Mouse (Mus musculus) stomach, postnatal 0 days (tissue): ENCODE measurements at regions not wholly inside any gene's neighbourhood (a gene's known extent, or its start where the extent isn't known, plus 50 kb on each side); places are given as distances from the start of the nearest gene placed in this dataset.

Experiments
- ATAC-seq: fragments of 200-750 bp; cut with Nextera tagmentation; 2 replicates; pipeline ENCODE4 v1.8.0; 2017; ENCODE audit not compliant: low FRiP score, low TSS enrichment
- DNase-seq: peaks from one replicate; pipeline ENCODE4 v3.0.0-alpha.2; 2016; ENCODE audit warnings: low spot score
- H3K27ac ChIP-seq: fragments of 300-500 bp; sonication (generic); replicated peaks from 2 replicates; pipeline ENCODE4 v1.5.1; 2014; ENCODE audit warnings: mild to moderate bottlenecking, control low read depth
- H3K27me3 ChIP-seq: fragments of 300-500 bp; sonication (generic); 2 replicates; pipeline ENCODE4 v1.6.1; 2014; ENCODE audit warnings: low read length; ENCODE audit not compliant: control insufficient read depth, insufficient read depth
- H3K36me3 ChIP-seq: fragments of 300-500 bp; sonication (generic); 2 replicates; pipeline ENCODE4 v1.6.1; 2014; ENCODE audit warnings: low read length, mixed read lengths; ENCODE audit not compliant: control insufficient read depth, insufficient read depth
- H3K4me1 ChIP-seq: fragments of 300-500 bp; sonication (generic); replicated peaks from 2 replicates; pipeline ENCODE4 v1.6.1; 2014; ENCODE audit warnings: antibody characterized with exemption; ENCODE audit not compliant: control insufficient read depth, insufficient read depth
- H3K4me2 ChIP-seq: fragments of 300-500 bp; sonication (generic); replicated peaks from 2 replicates; pipeline ENCODE4 v1.6.1; 2014; ENCODE audit warnings: low read depth, mild to moderate bottlenecking, control low read depth, moderate library complexity
- H3K4me3 ChIP-seq: fragments of 300-500 bp; sonication (generic); 2 replicates; pipeline ENCODE4 v1.5.1; 2014; ENCODE audit warnings: low read depth, low read length, control low read depth
- H3K9ac ChIP-seq: fragments of 300-500 bp; sonication (generic); 2 replicates; pipeline ENCODE4 v1.6.1; 2014; ENCODE audit warnings: mild to moderate bottlenecking, low read length, control low read depth, mixed read lengths
- H3K9me3 ChIP-seq: fragments of 300-500 bp; sonication (generic); 2 replicates; pipeline ENCODE4 v1.6.1; 2016; ENCODE audit warnings: low read length; ENCODE audit not compliant: control insufficient read depth
- CTCF ChIP-seq: IDR thresholded peaks from 2 replicates; pipeline ENCODE4 v1.5.1; 2016; ENCODE audit warnings: antibody characterized with exemption, low read depth, mild to moderate bottlenecking, moderate library complexity
- EP300 ChIP-seq: optimal IDR thresholded peaks from 2 replicates; pipeline ENCODE3; 2016; ENCODE audit warnings: antibody characterized with exemption
- WGBS: fragments of 180-500 bp; shearing (Covaris S2); extraction: QIAGEN DNeasy Blood & Tissue Kit; methylation state at CpG from one replicate; pipeline ENCODE4 v1.1.7; 2014; 5-methylcytosine and 5-hydroxymethylcytosine counted together

- Histone ChIP-seq H3K9me3 (no peaks in the 10 kb centered on the region), H3K9ac (no peak overlapping the region), H3K4me3 (no peak overlapping the region), H3K27me3 (no peaks in the 10 kb centered on the region), H3K4me1 (no peaks in the 10 kb centered on the region), H3K27ac (no peak overlapping the region), H3K4me2 (no peak overlapping the region), H3K36me3 (no peaks in the 10 kb centered on the region)
- TF ChIP-seq EP300 (no peak), CTCF (no peak)
- DNase-seq, result no peak
- no peak for ATAC-seq
These were observed 103.6 kb downstream of the Cops8 start for GRCm38 (mm10) chr1:90706391-90706790.

- Histone ChIP-seq H3K4me1 (no peaks in the 10 kb centered on the region), H3K27me3 (no peaks in the 10 kb centered on the region), H3K36me3 (no peaks in the 10 kb centered on the region), H3K4me2 (no peak overlapping the region), H3K9me3 (no peaks in the 10 kb centered on the region), H3K27ac (no peak overlapping the region), H3K9ac (no peak overlapping the region), H3K4me3 (no peak overlapping the region)
- 50% methylated on average over 3 of the region's 3 CpGs for WGBS
- ATAC-seq (no peak), DNase-seq (no peak)
- no peak for TF ChIP-seq CTCF
- no peak for TF ChIP-seq EP300
These were observed 107.0 kb downstream of the Cops8 start for GRCm38 (mm10) chr1:90709761-90710160.

- TF ChIP-seq EP300 (no peak), CTCF (no peak)
- H3K27me3 ChIP-seq, result no peaks in the 10 kb centered on the region
- H3K9ac ChIP-seq, result no peak overlapping the region
- DNase-seq (no peak), ATAC-seq (no peak)
- WGBS, result 72% methylated on average over 3 of the region's 3 CpGs
- H3K27ac ChIP-seq, result no peak overlapping the region
- H3K9me3 ChIP-seq, result no peaks in the 10 kb centered on the region
- no peak overlapping the region for H3K4me3 ChIP-seq
- no peak overlapping the region for H3K4me2 ChIP-seq
- H3K36me3 ChIP-seq, result no peaks in the 10 kb centered on the region
- H3K4me1 ChIP-seq, result no peaks in the 10 kb centered on the region
These were observed 107.8 kb downstream of the Cops8 start for GRCm38 (mm10) chr1:90710566-90710965.

GRCm38 (mm10) chr1:90711103-90711502, 108.3 kb downstream of the Cops8 start:
- H3K36me3 ChIP-seq, result no peaks in the 10 kb centered on the region
- no peaks in the 10 kb centered on the region for H3K4me1 ChIP-seq
- H3K27me3 ChIP-seq, result no peaks in the 10 kb centered on the region
- 78% methylated on average over 8 of the region's 8 CpGs for WGBS
- no peak for DNase-seq
- H3K9ac ChIP-seq, result no peak overlapping the region
- H3K4me3 ChIP-seq, result no peak overlapping the region
- H3K9me3 ChIP-seq, result no peaks in the 10 kb centered on the region
- no peak for TF ChIP-seq CTCF
- TF ChIP-seq EP300, result no peak
- H3K27ac ChIP-seq, result no peak overlapping the region
- H3K4me2 ChIP-seq, result no peak overlapping the region
- ATAC-seq, result no peak
